Mouse (Mus musculus): ENCODE data around the gene Pkp4.
"Not testable (repeated sequence)": the region's sequence is repeated elsewhere in the genome, so short reads cannot be mapped to it uniquely, and the experiment has no call there.

Pkp4 gene

GRCm38 (mm10) chr2:59339776-59340539, 179.3 kb downstream of the Pkp4 start:
- no peak for DNase-seq (ENCODE audit: low spot score)

- no peak for DNase-seq (ENCODE audit: low spot score)
Observed at GRCm38 (mm10) chr2:59340878-59341277, 180.2 kb downstream of the Pkp4 start.

GRCm38 (mm10) chr2:59342591-59343210, 182.1 kb downstream of the Pkp4 start:
- DNase-seq (ENCODE audit: low spot score): no peak

- no peak for DNase-seq (ENCODE audit: low spot score)
Observed at GRCm38 (mm10) chr2:59343834-59344233, 183.2 kb downstream of the Pkp4 start.

GRCm38 (mm10) chr2:59344699-59345098, 184.0 kb downstream of the Pkp4 start:
- no peak for DNase-seq (ENCODE audit: low spot score)

GRCm38 (mm10) chr2:59345141-59345839, 184.6 kb downstream of the Pkp4 start:
- DNase-seq (ENCODE audit: low spot score): no peak

- no peak for DNase-seq (ENCODE audit: low spot score)
Observed at GRCm38 (mm10) chr2:59346443-59346842, 185.8 kb downstream of the Pkp4 start.

- DNase-seq (ENCODE audit: low spot score): no peak
Observed at GRCm38 (mm10) chr2:59348585-59348984, 187.9 kb downstream of the Pkp4 start.

GRCm38 (mm10) chr2:59350094-59350493, 189.4 kb downstream of the Pkp4 start:
- DNase-seq (ENCODE audit: low spot score): no peak

GRCm38 (mm10) chr2:59351303-59352099, 190.9 kb downstream of the Pkp4 start:
- DNase-seq (ENCODE audit: low spot score): no peak

GRCm38 (mm10) chr2:59353821-59354220, 193.2 kb downstream of the Pkp4 start:
- no peak for DNase-seq (ENCODE audit: low spot score)

- no peak for DNase-seq (ENCODE audit: low spot score)
Observed at GRCm38 (mm10) chr2:59355531-59356289, 195.1 kb downstream of the Pkp4 start.

GRCm38 (mm10) chr2:59359760-59360342, 199.2 kb downstream of the Pkp4 start:
- DNase-seq (ENCODE audit: low spot score): no peak

GRCm38 (mm10) chr2:59361350-59361780, 200.7 kb downstream of the Pkp4 start:
- DNase-seq (ENCODE audit: low spot score): no peak

- no peak for DNase-seq (ENCODE audit: low spot score)
Observed at GRCm38 (mm10) chr2:59364156-59364842, 203.6 kb downstream of the Pkp4 start.

GRCm38 (mm10) chr2:59367191-59367590, 206.5 kb downstream of the Pkp4 start:
- no peak for DNase-seq (ENCODE audit: low spot score)

- DNase-seq (ENCODE audit: low spot score): no peak
Observed at GRCm38 (mm10) chr2:59373113-59373512, 212.5 kb downstream of the Pkp4 start.

- no peak for DNase-seq (ENCODE audit: low spot score)
Observed at GRCm38 (mm10) chr2:59378096-59378495, 217.4 kb downstream of the Pkp4 start.

- not testable (repeated sequence) for DNase-seq (ENCODE audit: low spot score)
Observed at GRCm38 (mm10) chr2:59378861-59379260, 218.2 kb downstream of the Pkp4 start.

GRCm38 (mm10) chr2:59383231-59383630, 222.6 kb downstream of the Pkp4 start:
- DNase-seq (ENCODE audit: low spot score): no peak
